ENCODE assay signal across 25 mouse cellular contexts in genomic region chr1:38885956-38886355, GRCm38 (mm10). TPM values are rescaled to one million over a fixed set of nuclear protein-coding genes. Genes with fewer than 3 reads are reported as not detected.
DNase-seq lines count a peak whose midpoint lies in the region; ATAC-seq and TF ChIP-seq lines count a peak whose summit lies in the region.
"Had no signal": no experiment of that assay in that cellular context is flagged by ENCODE, and none has a peak within 500 bp of the region (broad histone marks: within the 10 kb centered on the region; RNA-seq: fewer than 3 reads in every experiment).

No protein-coding gene starts in this region.

- in situ Hi-C loops in CH12.LX (cut with MboI; ENCODE audit: low pct_ligation_motif_present, low pct_unique_long_range_greater_than_20kb, low sequenced_read_pairs) = no loop called here

- no peak overlapping the region for H3K4me2 ChIP-seq in CH12.LX (ENCODE audit: insufficient read depth, low read depth, poor library complexity, severe bottlenecking)
- no peak overlapping the region for H3K4me2 ChIP-seq in forebrain, embryonic 15.5 days (replicated peaks)
- H3K4me2 ChIP-seq: hindbrain, embryonic 13.5 days; liver, embryonic 12.5 days had no signal

- no peak for TF ChIP-seq EP300 in CH12.LX (IDR thresholded peaks at IDR 0.05; ENCODE audit: low read length)

- no peak for TF ChIP-seq RAD21 in CH12.LX (IDR thresholded peaks at IDR 0.05; ENCODE audit: low read depth, low read length)

- no peak for TF ChIP-seq CTCF in CH12.LX (conservative IDR thresholded peaks at IDR 0.05 in 1 of 2, IDR thresholded peaks at IDR 0.05 in 1 of 2; ENCODE audit: low read depth in 2 of 2, low read length in 2 of 2)
- TF ChIP-seq CTCF in thymus, adult 2 months (IDR thresholded peaks at IDR 0.05; ENCODE audit: borderline replicate concordance, control insufficient read depth, extremely low read depth, insufficient read depth, low read length, poor library complexity) = no peak

- TF ChIP-seq POLR2A in CH12.LX (IDR thresholded peaks at IDR 0.05; ENCODE audit: low read depth, low read length) = no peak
- 0 out of 2 replicates have a peak, but pooled peaks have one; percentile 27 for TF ChIP-seq POLR2A in thymus, adult 2 months (IDR thresholded peaks at IDR 0.05; ENCODE audit: control insufficient read depth, extremely low read depth, insufficient read depth, low read length, poor library complexity)

- no peaks in the 10 kb centered on the region for H3K79me2 ChIP-seq in CH12.LX (replicated peaks; ENCODE audit: control insufficient read depth, extremely low read depth, insufficient read depth, poor library complexity, severe bottlenecking)

- peak; percentile 13 to 19 for DNase-seq in B cell, adult 2 months
- DNase-seq in CH12.LX (ENCODE audit: extremely low read depth) = no peak
- peak; percentile 47 for DNase-seq in thymus, adult 2 months
- DNase-seq in left cerebral cortex, postnatal 14 days (ENCODE audit: low spot score in 2 of 2) = no peak
- no peak for DNase-seq in left cerebral cortex, adult 8-10 months (ENCODE audit: low spot score in 2 of 2)
- no peak for DNase-seq in urinary bladder, adult 18-20 months (ENCODE audit: low spot score in 2 of 2)
- DNase-seq: adrenal gland, adult 2 months; cerebellum, adult 2 months; gastrocnemius, adult 2 months; kidney, adult 11 months; kidney, postnatal 25 days; right cerebral cortex, postnatal 25 days had no signal

- dilution Hi-C loops in CH12.LX (cut with MboI; ENCODE audit: extremely low pct_ligation_motif_present, extremely low pct_unique_long_range_greater_than_20kb, low sequenced_read_pairs) = no loop called here

- intact Hi-C loops in left cerebral cortex, postnatal 14 days (cut with DNase I) = no loop called here

- H3K27ac ChIP-seq in CH12.LX (ENCODE audit: insufficient read depth, low read depth) = no peak overlapping the region
- peak overlapping the region; percentile 98 for H3K27ac ChIP-seq in thymus, adult 2 months (ENCODE audit: control insufficient read depth, insufficient read depth, low read length)
- no peak overlapping the region for H3K27ac ChIP-seq in forebrain, embryonic 15.5 days (replicated peaks)
- H3K27ac ChIP-seq: gastrocnemius, adult 2 months; hindbrain, embryonic 13.5 days; limb, embryonic 10.5 days; liver, embryonic 12.5 days had no signal

- no peaks in the 10 kb centered on the region for H3K27me3 ChIP-seq in CH12.LX (replicated peaks)
- no peaks in the 10 kb centered on the region for H3K27me3 ChIP-seq in thymus, adult 2 months (ENCODE audit: control insufficient read depth, insufficient read depth, low read length)
- H3K27me3 ChIP-seq in forebrain, embryonic 15.5 days = no peaks in the 10 kb centered on the region
- H3K27me3 ChIP-seq: hindbrain, embryonic 13.5 days; liver, embryonic 12.5 days had no signal

- H3K9ac ChIP-seq in CH12.LX (ENCODE audit: insufficient read depth, low read depth) = no peak overlapping the region
- H3K9ac ChIP-seq in forebrain, embryonic 15.5 days (replicated peaks) = no peak overlapping the region
- H3K9ac ChIP-seq: hindbrain, embryonic 13.5 days; liver, embryonic 12.5 days had no signal

- H3K4me1 ChIP-seq in CH12.LX (ENCODE audit: control insufficient read depth in 1 of 2, insufficient read depth in 2 of 2) = peaks cover 5 to 13% of the 10 kb centered on the region in 2 experiments; a peak in 3 of 4 replicates
- peaks cover 52% of the 10 kb centered on the region for H3K4me1 ChIP-seq in thymus, adult 2 months (replicated peaks; ENCODE audit: control insufficient read depth, insufficient read depth, low read length)
- H3K4me1 ChIP-seq in forebrain, embryonic 15.5 days = no peaks in the 10 kb centered on the region
- H3K4me1 ChIP-seq: liver, embryonic 12.5 days had no signal

- 10% methylated on average over 2 of the region's 2 CpGs for WGBS in thymus, adult 2 months
- 92% methylated on average over 2 of the region's 2 CpGs for WGBS in forebrain, embryonic 15.5 days

- ATAC-seq in granulocyte monocyte progenitor cell, adult 5-6 weeks (replicated peaks; ENCODE audit: poor library complexity, severe bottlenecking) = peak; percentile 77
- ATAC-seq in forebrain, embryonic 15.5 days (replicated peaks) = no peak
- ATAC-seq: forebrain, embryonic 14.5 days; liver, embryonic 12.5 days had no signal

- H3K9me3 ChIP-seq in CH12.LX (replicated peaks; ENCODE audit: low read length) = no peaks in the 10 kb centered on the region
- H3K9me3 ChIP-seq in forebrain, embryonic 15.5 days = no peaks in the 10 kb centered on the region
- H3K9me3 ChIP-seq: hindbrain, embryonic 13.5 days; limb, embryonic 10.5 days; liver, embryonic 12.5 days had no signal

- H3K36me3 ChIP-seq in CH12.LX (replicated peaks in 1 of 2; ENCODE audit: control insufficient read depth in 1 of 2, insufficient read depth in 1 of 2, low read length in 1 of 2) = peaks cover 3 to 39% of the 10 kb centered on the region in 2 experiments
- no peaks in the 10 kb centered on the region for H3K36me3 ChIP-seq in thymus, adult 2 months (ENCODE audit: control insufficient read depth, insufficient read depth, low read length)
- H3K36me3 ChIP-seq in forebrain, embryonic 15.5 days = peaks cover 17% of the 10 kb centered on the region
- H3K36me3 ChIP-seq: liver, embryonic 12.5 days had no signal

- H3K4me3 ChIP-seq in CH12.LX (replicated peaks in 1 of 3; ENCODE audit: low read depth in 2 of 3, low read length in 2 of 3, poor library complexity in 1 of 3) = no peak overlapping the region
- no peak overlapping the region for H3K4me3 ChIP-seq in thymus, adult 2 months (ENCODE audit: control insufficient read depth, insufficient read depth, low read length)
- no peak overlapping the region for H3K4me3 ChIP-seq in forebrain, embryonic 15.5 days
- H3K4me3 ChIP-seq: gastrocnemius, adult 2 months; hindbrain, embryonic 13.5 days; limb, embryonic 10.5 days; liver, embryonic 12.5 days; myocyte had no signal

TF ChIP-seq in CH12.LX, 34 proteins besides CTCF, POLR2A, EP300 and RAD21:
- TF ChIP-seq POLR2AphosphoS2 (IDR thresholded peaks at IDR 0.05; ENCODE audit: low read depth, low read length) (no peak), MAX (IDR thresholded peaks at IDR 0.05; ENCODE audit: low read length) (0 out of 2 replicates have a peak, but pooled peaks have one; percentile 23)

RNA-seq across cellular contexts. Expression of gene Chst10, which starts 12.0 kb away (rescaled TPM):
- total RNA-seq in CH12.LX (2012; rRNA removed) (4.3 and 5.1 TPM in 2 replicates), CH12.LX (2014; rRNA removed) (6.2 and 7.3 TPM in 2 replicates)
- polyA plus RNA-seq in CH12.LX (2012; ENCODE audit: insufficient read length, low read depth) = 8.5 and 9.5 TPM in 2 replicates
- total RNA-seq in granulocyte monocyte progenitor cell, adult 5-6 weeks (2014; fragmentation: Nextera tagmentation) = 0.30 TPM in 1 of 2 replicates, not detected in the other
- 0.05 and 0.39 TPM in 2 replicates for total RNA-seq in granulocyte monocyte progenitor cell, adult 5-6 weeks (2017)
- 20.5 and 20.9 TPM in 2 replicates for polyA plus RNA-seq in thymus, adult 2 months (2012; rRNA removed)
- total RNA-seq in left cerebral cortex, postnatal 14 days (2021) = 10 to 100 TPM; 57.0 to 58.3 TPM
- 50.7 and 50.9 TPM in 2 replicates for polyA plus RNA-seq in forebrain, embryonic 15.5 days (2015; fragmentation: Nextera tagmentation; extraction: Ambion mirVana)
- total RNA-seq in left cerebral cortex, adult 8-10 months (2022) = 10 to 100 TPM; 56.6 to 62.5 (median 60.8) TPM
- polyA plus RNA-seq: myocyte had no signal

RNA-seq across cellular contexts. Expression of gene Lonrf2, which starts 49.4 kb away (rescaled TPM):
- total RNA-seq in CH12.LX (2012; rRNA removed) (not detected in 2 replicates), CH12.LX (2014; rRNA removed) (not detected in 2 replicates)
- polyA plus RNA-seq in CH12.LX (2012; ENCODE audit: insufficient read length, low read depth) = not detected in 2 replicates
- not detected in 2 replicates for total RNA-seq in granulocyte monocyte progenitor cell, adult 5-6 weeks (2014; fragmentation: Nextera tagmentation)
- total RNA-seq in granulocyte monocyte progenitor cell, adult 5-6 weeks (2017) = 0.31 TPM in 1 of 2 replicates, not detected in the other
- 0.46 and 0.47 TPM in 2 replicates for polyA plus RNA-seq in thymus, adult 2 months (2012; rRNA removed)
- total RNA-seq in left cerebral cortex, postnatal 14 days (2021) = 100 to 1,000 TPM; 127 to 129 TPM
- 12.6 and 13.3 TPM in 2 replicates for polyA plus RNA-seq in forebrain, embryonic 15.5 days (2015; fragmentation: Nextera tagmentation; extraction: Ambion mirVana)
- 100 to 1,000 TPM; 109 to 123 (median 115) TPM for total RNA-seq in left cerebral cortex, adult 8-10 months (2022)
- polyA plus RNA-seq: myocyte had no signal

RNA-seq across cellular contexts. Expression of gene Nms, which starts 53.0 kb away (rescaled TPM):
- not detected in 2 replicates for total RNA-seq in CH12.LX (2012; rRNA removed)
- total RNA-seq in CH12.LX (2014; rRNA removed) = not detected in 2 replicates
- polyA plus RNA-seq in CH12.LX (2012; ENCODE audit: insufficient read length, low read depth) = not detected in 2 replicates
- total RNA-seq in granulocyte monocyte progenitor cell, adult 5-6 weeks (2014; fragmentation: Nextera tagmentation) = not detected in 2 replicates
- total RNA-seq in granulocyte monocyte progenitor cell, adult 5-6 weeks (2017) = not detected in 2 replicates
- 0.22 and 0.27 TPM in 2 replicates for polyA plus RNA-seq in thymus, adult 2 months (2012; rRNA removed)
- total RNA-seq in left cerebral cortex, postnatal 14 days (2021) = not detected
- polyA plus RNA-seq in forebrain, embryonic 15.5 days (2015; fragmentation: Nextera tagmentation; extraction: Ambion mirVana) = 0.31 and 0.40 TPM in 2 replicates
- total RNA-seq in left cerebral cortex, adult 8-10 months (2022) = not detected
- total RNA-seq: adrenal gland, adult 2 months; gastrocnemius, adult 2 months; heart, adult 8-10 months; layer of hippocampus, postnatal 14 days had no signal
- polyA plus RNA-seq: adrenal gland, adult 2 months; cerebellum, adult 2 months; cortical plate, adult 2 months; heart, postnatal 0 days; limb, embryonic 10.5 days; liver, embryonic 12.5 days; lung, embryonic 16.5 days; myocyte; stomach, embryonic 14.5 days had no signal

Comparison
In these comparisons a context has a peak if more than half of its experiments do, and no peak if none do; other contexts are left out.
1. DNase-seq: peak in B cell, adult 2 months (2 of 2) and thymus, adult 2 months (single experiment); none in CH12.LX (single experiment), left cerebral cortex, postnatal 14 days (0 of 2), left cerebral cortex, adult 8-10 months (0 of 2) and urinary bladder, adult 18-20 months (0 of 2).
2. RNA of gene Chst10, which starts 12.0 kb away (total RNA-seq): 56.6 to 62.5 TPM in left cerebral cortex, adult 8-10 months and 57.0 to 58.3 TPM in left cerebral cortex, postnatal 14 days; 4.3 to 7.3 TPM in CH12.LX and 0.05 to 0.39 TPM in granulocyte monocyte progenitor cell, adult 5-6 weeks; every median in the first group is over 4 times any median in the second.
3. RNA of gene Lonrf2, which starts 49.4 kb away (total RNA-seq): 127 to 129 TPM in left cerebral cortex, postnatal 14 days and 109 to 123 TPM in left cerebral cortex, adult 8-10 months; 0.31 TPM in granulocyte monocyte progenitor cell, adult 5-6 weeks and not detected in CH12.LX; every median in the first group is over 10 times any median in the second.